Mouse (Mus musculus): ENCODE results near the gene Zbtb46. TPM values are rescaled to one million over a fixed set of nuclear protein-coding genes. Genes with fewer than 3 reads are reported as not detected.

Zbtb46 gene
- polyA plus RNA-seq, 1 experiment, result 9.7 TPM

GRCm38 (mm10) chr2:181364487-181364859, 94.8 kb downstream of the Zbtb46 start:
- 7% methylated on average over 14 of the region's 14 CpGs for WGBS
- peak overlapping the region; percentile 89; the same call in 1 of the 2 replicates for H3K27ac ChIP-seq (ENCODE audit: control insufficient read depth, insufficient read depth, low read depth, low read length, poor library complexity)
- H3K4me1 ChIP-seq (ENCODE audit: control insufficient read depth, insufficient read depth, low read length), result no peaks in the 10 kb centered on the region; the same call in 1 of the 2 replicates
- TF ChIP-seq POLR2A (IDR thresholded peaks at IDR 0.05; ENCODE audit: borderline replicate concordance, control insufficient read depth, low read depth, low read length) (no peak), CTCF (IDR thresholded peaks at IDR 0.05; ENCODE audit: control insufficient read depth, insufficient read depth, low read length) (no peak)
- peak overlapping the region; percentile 90 for H3K4me3 ChIP-seq (replicated peaks; ENCODE audit: control insufficient read depth, low read depth, low read length)

GRCm38 (mm10) chr2:181363946-181364345, 95.3 kb downstream of the Zbtb46 start:
- TF ChIP-seq POLR2A (IDR thresholded peaks at IDR 0.05; ENCODE audit: borderline replicate concordance, control insufficient read depth, low read depth, low read length) (no peak), CTCF (IDR thresholded peaks at IDR 0.05; ENCODE audit: control insufficient read depth, insufficient read depth, low read length) (no peak)
- 79% methylated on average over 3 of the region's 3 CpGs for WGBS
- H3K4me3 ChIP-seq (replicated peaks; ENCODE audit: control insufficient read depth, low read depth, low read length), result no peak overlapping the region
- no peak overlapping the region for H3K27ac ChIP-seq (ENCODE audit: control insufficient read depth, insufficient read depth, low read depth, low read length, poor library complexity)
- no peaks in the 10 kb centered on the region; the same call in 1 of the 2 replicates for H3K4me1 ChIP-seq (ENCODE audit: control insufficient read depth, insufficient read depth, low read length)

- TF ChIP-seq CTCF (IDR thresholded peaks at IDR 0.05; ENCODE audit: control insufficient read depth, insufficient read depth, low read length) (no peak), POLR2A (IDR thresholded peaks at IDR 0.05; ENCODE audit: borderline replicate concordance, control insufficient read depth, low read depth, low read length) (no peak)
- H3K27ac ChIP-seq (ENCODE audit: control insufficient read depth, insufficient read depth, low read depth, low read length, poor library complexity), result no peak overlapping the region
- no peak overlapping the region for H3K4me3 ChIP-seq (replicated peaks; ENCODE audit: control insufficient read depth, low read depth, low read length)
- no peaks in the 10 kb centered on the region for H3K4me1 ChIP-seq (ENCODE audit: control insufficient read depth, insufficient read depth, low read length)
- 87% methylated on average over 3 of the region's 3 CpGs for WGBS
Measured at GRCm38 (mm10) chr2:181356780-181357179, 102.4 kb downstream of the Zbtb46 start.

GRCm38 (mm10) chr2:181342766-181343165, 116.5 kb downstream of the Zbtb46 start:
- Histone ChIP-seq H3K27ac (ENCODE audit: control insufficient read depth, insufficient read depth, low read depth, low read length, poor library complexity) (no peak overlapping the region), H3K4me3 (replicated peaks; ENCODE audit: control insufficient read depth, low read depth, low read length) (no peak overlapping the region), H3K4me1 (ENCODE audit: control insufficient read depth, insufficient read depth, low read length) (no peaks in the 10 kb centered on the region; the same call in 1 of the 2 replicates)
- 84% methylated on average over 6 of the region's 6 CpGs for WGBS
- TF ChIP-seq POLR2A (IDR thresholded peaks at IDR 0.05; ENCODE audit: borderline replicate concordance, control insufficient read depth, low read depth, low read length) (no peak), CTCF (IDR thresholded peaks at IDR 0.05; ENCODE audit: control insufficient read depth, insufficient read depth, low read length) (no peak)

GRCm38 (mm10) chr2:181340426-181340825, 118.8 kb downstream of the Zbtb46 start:
- no peaks in the 10 kb centered on the region; the same call in 1 of the 2 replicates for H3K4me1 ChIP-seq (ENCODE audit: control insufficient read depth, insufficient read depth, low read length)
- no peak overlapping the region for H3K27ac ChIP-seq (ENCODE audit: control insufficient read depth, insufficient read depth, low read depth, low read length, poor library complexity)
- H3K4me3 ChIP-seq (replicated peaks; ENCODE audit: control insufficient read depth, low read depth, low read length), result no peak overlapping the region
- TF ChIP-seq CTCF (IDR thresholded peaks at IDR 0.05; ENCODE audit: control insufficient read depth, insufficient read depth, low read length) (no peak), POLR2A (IDR thresholded peaks at IDR 0.05; ENCODE audit: borderline replicate concordance, control insufficient read depth, low read depth, low read length) (no peak)
- 84% methylated on average over 4 of the region's 4 CpGs for WGBS

Other genes starting within 250 kb of the Zbtb46 start
- gene Srms, start 246.2 kb downstream of the Zbtb46 start, polyA plus RNA-seq (2011; ENCODE audit: insufficient read depth, insufficient read length, low replicate concordance, missing spikeins), result not detected in 2 replicates
- gene Fndc11, start 239.4 kb downstream of the Zbtb46 start, polyA plus RNA-seq (2011; ENCODE audit: insufficient read depth, insufficient read length, low replicate concordance, missing spikeins), result not detected in 2 replicates
- 11.2 and 29.3 TPM in 2 replicates for gene Helz2, start 217.4 kb downstream of the Zbtb46 start, polyA plus RNA-seq (2011; ENCODE audit: insufficient read depth, insufficient read length, low replicate concordance, missing spikeins)
- gene Gmeb2, start 171.4 kb downstream of the Zbtb46 start, polyA plus RNA-seq (2011; ENCODE audit: insufficient read depth, insufficient read length, low replicate concordance, missing spikeins), result 18.5 and 28.7 TPM in 2 replicates
- gene Stmn3, start 144.9 kb downstream of the Zbtb46 start, polyA plus RNA-seq (2011; ENCODE audit: insufficient read depth, insufficient read length, low replicate concordance, missing spikeins), result 2.7 TPM in 1 of 2 replicates, not detected in the other
- gene Rtel1, start 139.7 kb downstream of the Zbtb46 start, polyA plus RNA-seq (2011; ENCODE audit: insufficient read depth, insufficient read length, low replicate concordance, missing spikeins), result 44.7 and 86.6 TPM in 2 replicates
- gene Zgpat, start 94.5 kb downstream of the Zbtb46 start, polyA plus RNA-seq (2011; ENCODE audit: insufficient read depth, insufficient read length, low replicate concordance, missing spikeins), result 10.8 and 30.8 TPM in 2 replicates
- gene Arfrp1, start 94.0 kb downstream of the Zbtb46 start, polyA plus RNA-seq (2011; ENCODE audit: insufficient read depth, insufficient read length, low replicate concordance, missing spikeins), result 25.1 and 48.4 TPM in 2 replicates
- 37.9 and 47.7 TPM in 2 replicates for gene Lime1, start 79.3 kb downstream of the Zbtb46 start, polyA plus RNA-seq (2011; ENCODE audit: insufficient read depth, insufficient read length, low replicate concordance, missing spikeins)
- not detected in 2 replicates for gene Abhd16b, start 33.8 kb upstream of the Zbtb46 start, polyA plus RNA-seq (2011; ENCODE audit: insufficient read depth, insufficient read length, low replicate concordance, missing spikeins)
- 27.0 and 32.9 TPM in 2 replicates for gene Tpd52l2, start 37.7 kb upstream of the Zbtb46 start, polyA plus RNA-seq (2011; ENCODE audit: insufficient read depth, insufficient read length, low replicate concordance, missing spikeins)
- gene Dnajc5, start 61.1 kb upstream of the Zbtb46 start, polyA plus RNA-seq (2011; ENCODE audit: insufficient read depth, insufficient read length, low replicate concordance, missing spikeins), result 24.4 and 43.8 TPM in 2 replicates
- gene Uckl1, start 125.5 kb upstream of the Zbtb46 start, polyA plus RNA-seq (2011; ENCODE audit: insufficient read depth, insufficient read length, low replicate concordance, missing spikeins), result 36.5 and 129 TPM in 2 replicates
- gene Prpf6, start 132.4 kb upstream of the Zbtb46 start, polyA plus RNA-seq (2011; ENCODE audit: insufficient read depth, insufficient read length, low replicate concordance, missing spikeins), result 15.7 and 27.7 TPM in 2 replicates
- gene Zfp512b, start 133.4 kb upstream of the Zbtb46 start, polyA plus RNA-seq (2011; ENCODE audit: insufficient read depth, insufficient read length, low replicate concordance, missing spikeins), result 12.6 and 31.9 TPM in 2 replicates
- gene Samd10, start 139.8 kb upstream of the Zbtb46 start, polyA plus RNA-seq (2011; ENCODE audit: insufficient read depth, insufficient read length, low replicate concordance, missing spikeins), result 0.75 and 6.5 TPM in 2 replicates
- gene Gm29797, start 197.6 kb upstream of the Zbtb46 start, polyA plus RNA-seq (2011; ENCODE audit: insufficient read depth, insufficient read length, low replicate concordance, missing spikeins), result not detected in 2 replicates
- gene Sox18, start 212.2 kb upstream of the Zbtb46 start, polyA plus RNA-seq (2011; ENCODE audit: insufficient read depth, insufficient read length, low replicate concordance, missing spikeins), result 7.4 and 7.5 TPM in 2 replicates
- gene Tcea2, start 220.9 kb upstream of the Zbtb46 start, polyA plus RNA-seq (2011; ENCODE audit: insufficient read depth, insufficient read length, low replicate concordance, missing spikeins), result 20.0 and 20.3 TPM in 2 replicates
- 57.1 and 170 TPM in 2 replicates for gene Rgs19, start 234.6 kb upstream of the Zbtb46 start, polyA plus RNA-seq (2011; ENCODE audit: insufficient read depth, insufficient read length, low replicate concordance, missing spikeins)
- gene Lkaaear1, start 239.0 kb upstream of the Zbtb46 start, polyA plus RNA-seq (2011; ENCODE audit: insufficient read depth, insufficient read length, low replicate concordance, missing spikeins), result not detected in 2 replicates

All from bone marrow, adult 2 months (tissue).